8 mouse cellular contexts compared by ENCODE assay signal in the genomic region with DNA sequence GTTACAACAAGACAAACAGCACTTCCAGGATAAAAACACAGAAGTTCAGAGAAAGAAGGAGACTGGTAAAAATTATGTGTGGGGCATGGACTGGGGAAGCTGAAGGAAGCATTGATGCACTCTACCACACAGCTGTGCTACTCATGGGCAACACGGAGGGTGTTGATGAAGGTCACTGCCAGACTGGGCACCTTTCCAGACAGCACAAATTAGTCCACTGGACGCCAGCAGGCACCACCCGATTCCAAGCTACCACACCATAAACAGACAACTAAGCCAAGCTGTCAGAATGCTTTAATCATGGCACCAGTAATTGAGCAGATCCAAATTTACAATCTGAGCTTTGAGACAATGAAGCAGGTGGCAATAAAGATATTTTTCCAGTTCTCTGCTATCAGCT.
DNase-seq lines count a peak whose midpoint lies in the region; TF ChIP-seq lines count a peak whose summit lies in the region.
"Had no signal": no experiment of that assay in that cellular context is flagged by ENCODE, and none has a peak within 500 bp of the region (broad histone marks: within the 10 kb centered on the region; RNA-seq: fewer than 3 reads in every experiment).

No protein-coding gene starts in this region.

- H3K4me3 ChIP-seq in left cerebral cortex, adult 2 months = no peak overlapping the region
- H3K4me3 ChIP-seq: liver, embryonic 13.5 days had no signal

- intact Hi-C loops in left cerebral cortex, adult 2 months (cut with DNase I) = no loop called here

- TF ChIP-seq CTCF in left cerebral cortex, adult 2 months (IDR thresholded peaks at IDR 0.05) = no peak

- no peak overlapping the region for H3K27ac ChIP-seq in left cerebral cortex, adult 2 months
- H3K27ac ChIP-seq: liver, embryonic 13.5 days had no signal

- DNase-seq in left cerebral cortex, adult 11 months (ENCODE audit: low spot score) = peak; percentile 27
- no peak for DNase-seq in left cerebral cortex, adult 2 months (ENCODE audit: extremely low spot score in 1 of 2, low spot score in 2 of 2)
- DNase-seq in cerebellum, adult 9-10 months = peak; percentile 49
- peak; percentile 18 for DNase-seq in gastrocnemius, postnatal 25 days
- peak; percentile 58 to 85 for DNase-seq in layer of hippocampus, postnatal 14 days (ENCODE audit: low spot score in 2 of 2)
- DNase-seq in thymus, postnatal 25 days = no peak
- DNase-seq in thymus, postnatal 0 days (ENCODE audit: low spot score) = no peak
- DNase-seq: liver, embryonic 13.5 days had no signal

Comparison
In these comparisons a context has a peak if more than half of its experiments do, and no peak if none do; other contexts are left out.
1. DNase-seq: peak in left cerebral cortex, adult 11 months (single experiment), cerebellum, adult 9-10 months (single experiment), gastrocnemius, postnatal 25 days (single experiment) and layer of hippocampus, postnatal 14 days (2 of 2); none in left cerebral cortex, adult 2 months (0 of 2), thymus, postnatal 25 days (single experiment) and thymus, postnatal 0 days (single experiment).